Mouse (Mus musculus): ENCODE data around the gene Phf14.
"Not testable (repeated sequence)": the region's sequence is repeated elsewhere in the genome, so short reads cannot be mapped to it uniquely, and the experiment has no call there.

Phf14 gene

GRCm38 (mm10) chr6:11907269-11908032 lies at the start of gene Phf14, which contains the start of gene Ndufa4:
Phf14 (plus strand) TSS chr6:11907809.
Ndufa4 (minus strand) TSS chr6:11907497.
- peak; percentile 92 for DNase-seq (ENCODE audit: low spot score in 2 of 2)

- DNase-seq (ENCODE audit: low spot score in 2 of 2), result not testable (repeated sequence)
Observed at GRCm38 (mm10) chr6:11875364-11875763, 32.2 kb upstream of the Phf14 start.

GRCm38 (mm10) chr6:11900809-11901310 lies 6.7 kb upstream of the Phf14 start:
- no peak for DNase-seq (ENCODE audit: low spot score in 2 of 2)

- DNase-seq (ENCODE audit: low spot score in 2 of 2), result no peak
Observed at GRCm38 (mm10) chr6:11906890-11907268, 730 bp upstream of the Phf14 start.

- no peak for DNase-seq (ENCODE audit: low spot score in 2 of 2)
Observed at GRCm38 (mm10) chr6:11908170-11908569, 561 bp downstream of the Phf14 start.

GRCm38 (mm10) chr6:11925496-11926041 lies 18.0 kb downstream of the Phf14 start:
- peak; percentile 66 to 84 for DNase-seq (ENCODE audit: low spot score in 2 of 2)

GRCm38 (mm10) chr6:11926082-11926595 lies 18.5 kb downstream of the Phf14 start:
- peak in 1 of 2 experiments; percentile 18 for DNase-seq (ENCODE audit: low spot score in 2 of 2)

GRCm38 (mm10) chr6:11927485-11927884 lies 19.9 kb downstream of the Phf14 start:
- no peak for DNase-seq (ENCODE audit: low spot score in 2 of 2)

- DNase-seq (ENCODE audit: low spot score in 2 of 2), result no peak
Observed at GRCm38 (mm10) chr6:11933403-11933802, 25.8 kb downstream of the Phf14 start.

- DNase-seq (ENCODE audit: low spot score in 2 of 2), result no peak
Observed at GRCm38 (mm10) chr6:11940895-11941294, 33.3 kb downstream of the Phf14 start.

GRCm38 (mm10) chr6:11942089-11942488 lies 34.5 kb downstream of the Phf14 start:
- no peak for DNase-seq (ENCODE audit: low spot score in 2 of 2)

- DNase-seq (ENCODE audit: low spot score in 2 of 2), result no peak
Observed at GRCm38 (mm10) chr6:11948100-11948499, 40.5 kb downstream of the Phf14 start.

GRCm38 (mm10) chr6:11960172-11960571 lies 52.6 kb downstream of the Phf14 start:
- no peak for DNase-seq (ENCODE audit: low spot score in 2 of 2)

GRCm38 (mm10) chr6:11993782-11994181 lies 86.2 kb downstream of the Phf14 start:
- DNase-seq (ENCODE audit: low spot score in 2 of 2), result no peak

GRCm38 (mm10) chr6:11998576-11998975 lies 91.0 kb downstream of the Phf14 start:
- DNase-seq (ENCODE audit: low spot score in 2 of 2), result no peak

- DNase-seq (ENCODE audit: low spot score in 2 of 2), result no peak
Observed at GRCm38 (mm10) chr6:11999506-11999905, 91.9 kb downstream of the Phf14 start.

GRCm38 (mm10) chr6:12005455-12005854 lies 97.8 kb downstream of the Phf14 start:
- no peak for DNase-seq (ENCODE audit: low spot score in 2 of 2)

- DNase-seq (ENCODE audit: low spot score in 2 of 2), result no peak
Observed at GRCm38 (mm10) chr6:12006001-12006400, 98.4 kb downstream of the Phf14 start.

GRCm38 (mm10) chr6:12012103-12012502 lies 104.5 kb downstream of the Phf14 start:
- DNase-seq (ENCODE audit: low spot score in 2 of 2), result no peak

- DNase-seq (ENCODE audit: low spot score in 2 of 2), result no peak
Observed at GRCm38 (mm10) chr6:12014035-12014434, 106.4 kb downstream of the Phf14 start.

GRCm38 (mm10) chr6:12014733-12015132 lies 107.1 kb downstream of the Phf14 start:
- no peak for DNase-seq (ENCODE audit: low spot score in 2 of 2)

- no peak for DNase-seq (ENCODE audit: low spot score in 2 of 2)
Observed at GRCm38 (mm10) chr6:12019736-12020135, 112.1 kb downstream of the Phf14 start.

GRCm38 (mm10) chr6:12020156-12020555 lies 112.5 kb downstream of the Phf14 start:
- DNase-seq (ENCODE audit: low spot score in 2 of 2), result peak in 1 of 2 experiments; percentile 7

Measured in urinary bladder, postnatal 36 days (tissue).